Mouse (Mus musculus) forebrain, embryonic 13.5 days (tissue): ENCODE data around the gene Tasp1. TPM values are rescaled to one million over a fixed set of nuclear protein-coding genes. Genes with fewer than 3 reads are reported as not detected.
"Not testable (repeated sequence)": the region's sequence is repeated elsewhere in the genome, so short reads cannot be mapped to it uniquely, and the experiment has no call there.

ENCODE experiments used
- ATAC-seq: fragments of 200-750 bp; cut with Nextera tagmentation; 2 replicates; pipeline ENCODE4 v1.8.0; 2017
- H3K27ac ChIP-seq: fragments of 300-500 bp; sonication (generic); 2 replicates; pipeline ENCODE4 v1.5.1; 2015; ENCODE audit warnings: inconsistent platforms, mild to moderate bottlenecking, moderate library complexity
- H3K27me3 ChIP-seq: fragments of 300-500 bp; sonication (generic); 2 replicates; pipeline ENCODE4 v1.6.1; 2015; ENCODE audit warnings: mild to moderate bottlenecking, inconsistent platforms
- H3K36me3 ChIP-seq: fragments of 300-500 bp; sonication (generic); 2 replicates; pipeline ENCODE4 v1.6.1; 2015; ENCODE audit warnings: mild to moderate bottlenecking, inconsistent platforms; ENCODE audit not compliant: poor library complexity, severe bottlenecking
- H3K4me1 ChIP-seq: fragments of 300-500 bp; sonication (generic); 2 replicates; pipeline ENCODE4 v1.6.1; 2015; ENCODE audit warnings: inconsistent platforms
- H3K4me2 ChIP-seq: fragments of 300-500 bp; sonication (generic); 2 replicates; pipeline ENCODE4 v1.6.1; 2015; ENCODE audit warnings: inconsistent platforms, mild to moderate bottlenecking, moderate library complexity
- H3K4me3 ChIP-seq: fragments of 300-500 bp; sonication (generic); 2 replicates; pipeline ENCODE4 v1.5.1; 2015; ENCODE audit warnings: mild to moderate bottlenecking, inconsistent platforms
- H3K9ac ChIP-seq: fragments of 300-500 bp; sonication (generic); 2 replicates; pipeline ENCODE4 v1.6.1; 2015; ENCODE audit warnings: mild to moderate bottlenecking, inconsistent platforms
- H3K9me3 ChIP-seq: fragments of 300-500 bp; sonication (generic); replicated peaks from 2 replicates; pipeline ENCODE4 v1.6.1; 2016; ENCODE audit warnings: inconsistent platforms
- WGBS: fragments of 180-500 bp; shearing (Covaris S2); methylation state at CpG from one replicate; pipeline ENCODE4 v1.1.7; 2015; 5-methylcytosine and 5-hydroxymethylcytosine counted together
- polyA plus RNA-seq: library from polyadenylated mRNA; unstranded; fragments of >200 nt; fragmentation: Nextera tagmentation; extraction: Ambion mirVana; gene quantifications from 2 replicates; pipeline ENCODE4 v1.2.1, GENCODE M21; 2015

The Tasp1 gene
- polyA plus RNA-seq, 1 experiment from 2014 or later: 16.1 TPM

DNA sequence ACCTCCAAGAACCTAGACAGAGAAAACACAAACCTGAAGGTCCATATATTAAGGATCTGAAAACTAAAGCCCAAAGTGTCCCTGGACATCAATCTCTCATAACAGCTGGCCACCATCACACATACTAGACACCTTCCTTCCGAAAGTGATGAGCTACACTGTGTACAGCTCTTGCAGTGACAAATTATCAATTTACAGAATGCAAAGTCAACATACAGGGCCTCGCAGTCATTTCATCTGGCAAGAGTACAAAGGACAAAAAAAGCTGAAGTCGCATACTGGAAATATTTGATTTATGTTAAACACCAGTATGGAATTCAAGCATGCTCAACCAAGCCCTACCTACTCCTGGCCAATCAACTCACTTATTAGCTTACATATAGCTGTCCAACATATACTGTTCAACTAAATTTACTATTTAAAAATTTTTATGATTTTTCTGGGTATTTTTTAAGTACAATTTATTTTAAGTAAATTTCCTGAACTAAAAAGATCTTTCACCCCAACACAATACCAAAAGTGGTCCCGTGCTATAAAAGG, 132.5 kb downstream of the Tasp1 start:
- Histone ChIP-seq H3K27me3 (no peaks in the 10 kb centered on the region), H3K4me1 (no peaks in the 10 kb centered on the region), H3K9me3 (no peaks in the 10 kb centered on the region), H3K36me3 (0 out of 2 replicates have a peak, but pooled peaks cover 4% of the 10 kb centered on the region), H3K4me2 (no peak overlapping the region), H3K27ac (no peak overlapping the region), H3K4me3 (no peak overlapping the region), H3K9ac (no peak overlapping the region)
- ATAC-seq: no peak
- 97% methylated on average over 4 of the region's 4 CpGs for WGBS

DNA sequence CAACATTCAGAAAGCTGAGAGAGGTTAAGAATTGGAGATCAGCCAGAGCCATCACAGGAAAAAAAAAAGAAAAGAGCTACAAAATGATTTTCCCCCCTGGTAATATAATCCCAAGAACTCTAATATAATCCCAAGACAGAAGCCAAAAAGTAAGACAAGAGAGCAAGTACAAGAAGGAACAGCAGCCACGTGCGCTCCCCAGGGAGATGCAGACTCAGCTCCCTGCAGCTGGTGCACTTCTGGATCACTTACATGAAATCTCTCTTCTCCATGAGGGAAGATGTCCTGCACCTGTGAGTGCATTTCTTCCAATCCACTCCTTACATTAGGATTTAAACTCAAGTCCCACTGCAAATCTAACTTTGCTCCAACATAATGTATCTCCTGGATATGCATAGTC, 134.4 kb downstream of the Tasp1 start:
- H3K4me2 ChIP-seq: no peak overlapping the region
- H3K27me3 ChIP-seq: no peaks in the 10 kb centered on the region
- no peaks in the 10 kb centered on the region for H3K9me3 ChIP-seq
- H3K9ac ChIP-seq: no peak overlapping the region
- no peak overlapping the region for H3K4me3 ChIP-seq
- H3K4me1 ChIP-seq: no peaks in the 10 kb centered on the region
- 70% methylated on average over 2 of the region's 2 CpGs for WGBS
- no peak overlapping the region for H3K27ac ChIP-seq
- 0 out of 2 replicates have a peak, but pooled peaks cover 4% of the 10 kb centered on the region for H3K36me3 ChIP-seq
- no peak for ATAC-seq

DNA sequence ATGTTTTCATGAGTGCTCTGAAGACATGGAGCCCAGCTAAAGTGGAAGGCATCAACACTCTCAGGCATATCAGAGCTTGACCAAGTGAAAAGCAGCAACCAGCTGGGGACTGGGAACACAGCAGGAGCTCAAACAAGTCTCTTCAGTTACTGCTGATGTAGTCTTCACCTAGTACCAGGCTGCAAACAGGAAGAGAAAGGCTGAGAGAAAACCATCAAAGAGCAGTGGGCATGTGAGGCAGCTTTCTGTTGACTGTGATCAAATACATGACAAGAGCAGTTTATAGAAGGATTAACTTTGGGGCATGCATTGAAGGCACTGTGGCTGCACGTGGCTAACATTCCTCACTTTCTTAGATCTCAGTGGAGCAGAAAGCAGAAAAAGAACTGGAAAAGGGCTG, 141.7 kb downstream of the Tasp1 start:
- no peak overlapping the region for H3K4me3 ChIP-seq
- H3K27me3 ChIP-seq: no peaks in the 10 kb centered on the region
- no peaks in the 10 kb centered on the region for H3K9me3 ChIP-seq
- WGBS: 6% methylated on average over 1 of the region's 1 CpGs
- H3K9ac ChIP-seq: no peak overlapping the region
- H3K36me3 ChIP-seq: no peaks in the 10 kb centered on the region
- no peaks in the 10 kb centered on the region for H3K4me1 ChIP-seq
- no peak for ATAC-seq
- no peak overlapping the region for H3K27ac ChIP-seq
- no peak overlapping the region for H3K4me2 ChIP-seq

GRCm38 (mm10) chr2:139921395-139921794, 145.2 kb downstream of the Tasp1 start:
- not testable (repeated sequence) for H3K9ac ChIP-seq, H3K36me3 ChIP-seq, H3K4me2 ChIP-seq, H3K27me3 ChIP-seq, H3K4me1 ChIP-seq, H3K27ac ChIP-seq, H3K4me3 ChIP-seq, ATAC-seq, H3K9me3 ChIP-seq

DNA sequence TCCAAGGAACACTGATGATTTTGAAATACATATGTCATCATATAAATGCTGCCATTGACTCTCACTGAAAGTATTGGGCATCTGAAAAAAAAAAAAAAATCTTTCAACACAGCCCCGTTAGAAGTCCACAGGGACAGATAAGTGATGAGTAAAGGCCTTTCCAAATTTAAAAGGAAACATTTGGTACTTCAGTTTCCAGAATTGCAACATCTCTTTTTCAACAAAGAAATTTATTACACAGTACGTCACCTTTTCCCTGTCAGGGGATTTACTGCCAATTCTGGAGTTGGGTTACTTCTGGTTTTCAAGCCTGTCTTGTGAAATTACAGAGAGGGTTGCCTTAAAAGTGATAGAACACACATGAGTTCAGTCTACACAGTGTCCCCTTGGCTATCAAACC, 146.8 kb downstream of the Tasp1 start:
- 84% methylated on average over 2 of the region's 2 CpGs for WGBS
- Histone ChIP-seq H3K9ac (no peak overlapping the region), H3K27ac (no peak overlapping the region), H3K4me1 (no peaks in the 10 kb centered on the region), H3K36me3 (no peaks in the 10 kb centered on the region), H3K9me3 (no peaks in the 10 kb centered on the region), H3K4me2 (no peak overlapping the region), H3K4me3 (no peak overlapping the region), H3K27me3 (no peaks in the 10 kb centered on the region)
- no peak for ATAC-seq

GRCm38 (mm10) chr2:139906441-139907157, 160.0 kb downstream of the Tasp1 start:
- H3K9ac ChIP-seq: no peak overlapping the region
- no peak for ATAC-seq
- no peak overlapping the region for H3K4me2 ChIP-seq
- no peaks in the 10 kb centered on the region for H3K4me1 ChIP-seq
- H3K27me3 ChIP-seq: no peaks in the 10 kb centered on the region
- no peak overlapping the region for H3K27ac ChIP-seq
- H3K9me3 ChIP-seq: no peaks in the 10 kb centered on the region
- no peak overlapping the region for H3K4me3 ChIP-seq
- WGBS: 94% methylated on average over 9 of the region's 9 CpGs
- H3K36me3 ChIP-seq: no peaks in the 10 kb centered on the region

- H3K4me2 ChIP-seq: no peak overlapping the region
- H3K4me3 ChIP-seq: no peak overlapping the region
- no peak overlapping the region for H3K9ac ChIP-seq
- H3K4me1 ChIP-seq: no peaks in the 10 kb centered on the region
- no peaks in the 10 kb centered on the region for H3K36me3 ChIP-seq
- no peak overlapping the region for H3K27ac ChIP-seq
- no peaks in the 10 kb centered on the region for H3K27me3 ChIP-seq
- no peak for ATAC-seq
- H3K9me3 ChIP-seq: no peaks in the 10 kb centered on the region
These were observed 175.1 kb downstream of the Tasp1 start for GRCm38 (mm10) chr2:139891405-139892089.

GRCm38 (mm10) chr2:139884264-139884637, 182.4 kb downstream of the Tasp1 start:
- no peak for ATAC-seq
- Histone ChIP-seq H3K9me3 (no peaks in the 10 kb centered on the region), H3K4me1 (no peaks in the 10 kb centered on the region), H3K9ac (no peak overlapping the region), H3K4me2 (no peak overlapping the region), H3K27ac (no peak overlapping the region), H3K4me3 (no peak overlapping the region), H3K27me3 (no peaks in the 10 kb centered on the region), H3K36me3 (no peaks in the 10 kb centered on the region)
- 76% methylated on average over 4 of the region's 4 CpGs for WGBS

DNA sequence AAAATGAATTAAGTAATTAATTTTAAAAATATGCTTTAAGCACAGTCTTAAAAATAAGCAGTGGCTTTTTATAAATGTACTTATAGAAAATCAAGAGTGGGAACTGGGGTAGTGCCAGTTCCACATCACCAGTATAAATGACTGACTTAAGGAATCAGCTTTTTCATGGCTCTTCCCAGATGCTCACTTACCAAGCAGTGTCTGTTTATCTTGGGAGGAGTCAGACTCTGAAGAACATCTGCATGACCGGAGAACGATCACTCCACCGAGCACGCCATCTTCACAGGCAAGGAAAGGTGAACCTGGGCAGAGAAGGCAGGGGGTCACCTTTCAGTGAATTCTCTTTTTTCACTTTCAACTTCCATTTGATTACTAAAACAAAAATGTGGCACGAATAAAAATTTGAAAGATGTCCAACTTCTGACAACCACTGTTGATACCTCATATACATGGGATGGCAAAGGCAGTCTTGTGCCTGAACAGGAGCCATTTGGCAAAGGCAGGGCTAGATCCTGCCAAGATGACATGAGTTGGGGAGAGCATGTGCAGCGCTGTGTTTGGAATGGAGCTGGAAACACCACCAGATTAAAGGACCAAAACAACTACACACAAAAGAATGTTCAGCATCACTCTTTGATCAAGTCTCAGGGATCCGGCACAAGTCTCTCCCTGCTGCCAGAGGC, 182.9 kb downstream of the Tasp1 start:
- Histone ChIP-seq H3K9ac (no peak overlapping the region), H3K4me1 (no peaks in the 10 kb centered on the region), H3K9me3 (no peaks in the 10 kb centered on the region), H3K4me3 (no peak overlapping the region), H3K27ac (no peak overlapping the region), H3K36me3 (no peaks in the 10 kb centered on the region), H3K4me2 (no peak overlapping the region), H3K27me3 (no peaks in the 10 kb centered on the region)
- WGBS: 88% methylated on average over 7 of the region's 7 CpGs
- peak; percentile 74; the same call in 1 of the 2 replicates for ATAC-seq

GRCm38 (mm10) chr2:139878052-139878621, 188.5 kb downstream of the Tasp1 start:
- no peaks in the 10 kb centered on the region for H3K36me3 ChIP-seq
- no peaks in the 10 kb centered on the region for H3K27me3 ChIP-seq
- H3K9me3 ChIP-seq: no peaks in the 10 kb centered on the region
- 87% methylated on average over 7 of the region's 7 CpGs for WGBS
- no peak overlapping the region for H3K4me2 ChIP-seq
- no peak overlapping the region for H3K4me3 ChIP-seq
- H3K9ac ChIP-seq: no peak overlapping the region
- no peak overlapping the region for H3K27ac ChIP-seq
- ATAC-seq: no peak
- H3K4me1 ChIP-seq: 0 out of 2 replicates have a peak, but pooled peaks cover 5% of the 10 kb centered on the region

DNA sequence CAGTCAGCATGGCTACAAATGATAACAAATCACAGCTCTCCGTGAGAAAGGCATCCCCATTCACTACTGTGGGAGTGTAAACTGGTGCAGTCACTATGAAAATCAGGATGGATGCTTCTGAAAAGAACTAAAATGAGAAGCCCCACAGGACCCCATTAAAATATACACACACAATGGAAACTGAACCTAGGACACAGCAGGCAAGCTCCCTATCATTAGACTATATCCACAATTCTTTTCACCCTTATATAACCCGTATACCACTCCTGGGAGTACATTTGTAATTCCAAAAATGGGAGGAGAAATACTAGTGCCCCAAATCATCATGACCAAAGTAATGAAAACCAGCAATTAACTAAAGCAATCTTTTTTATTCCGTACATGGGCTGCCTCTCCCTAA, 190.7 kb downstream of the Tasp1 start:
- Histone ChIP-seq H3K27me3 (no peaks in the 10 kb centered on the region), H3K4me1 (0 out of 2 replicates have a peak, but pooled peaks cover 5% of the 10 kb centered on the region), H3K9me3 (no peaks in the 10 kb centered on the region), H3K36me3 (no peaks in the 10 kb centered on the region), H3K4me2 (no peak overlapping the region), H3K27ac (no peak overlapping the region), H3K4me3 (no peak overlapping the region), H3K9ac (no peak overlapping the region)
- peak; percentile 33; the same call in 1 of the 2 replicates for ATAC-seq
- WGBS: 23% methylated on average over 3 of the region's 3 CpGs

DNA sequence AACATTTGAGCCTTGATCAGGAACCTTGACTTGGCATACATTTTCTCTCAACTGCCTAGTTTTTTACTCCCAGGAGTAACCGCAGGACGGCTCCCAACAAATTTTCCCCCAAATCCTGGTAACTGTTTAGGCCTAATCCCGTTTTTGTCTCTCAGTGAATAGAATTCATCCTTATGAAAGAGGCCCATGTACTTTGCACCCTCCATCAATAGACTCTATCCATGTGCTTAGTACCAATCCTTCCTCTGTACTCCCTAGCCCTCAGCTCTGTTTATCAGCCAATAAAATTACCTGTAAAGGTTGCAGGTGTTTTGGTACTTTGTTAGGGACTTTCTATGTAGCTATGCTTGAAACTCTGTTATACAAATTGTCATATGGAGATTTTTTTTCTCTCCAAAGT, 192.4 kb downstream of the Tasp1 start:
- WGBS: 14% methylated on average over 3 of the region's 3 CpGs
- ATAC-seq: no peak

More for the DNA sequence above, 192.4 kb downstream of the Tasp1 start:
- no peak overlapping the region for H3K9ac ChIP-seq
- H3K4me3 ChIP-seq: no peak overlapping the region
- H3K27ac ChIP-seq: no peak overlapping the region
- H3K4me1 ChIP-seq: 0 out of 2 replicates have a peak, but pooled peaks cover 5% of the 10 kb centered on the region
- H3K36me3 ChIP-seq: no peaks in the 10 kb centered on the region
- no peak overlapping the region for H3K4me2 ChIP-seq
- no peaks in the 10 kb centered on the region for H3K27me3 ChIP-seq
- no peaks in the 10 kb centered on the region for H3K9me3 ChIP-seq
